Mouse (Mus musculus): ENCODE measurements around the gene 1700037C18Rik. TPM values are rescaled to one million over a fixed set of nuclear protein-coding genes. Genes with fewer than 3 reads are reported as not detected.
A peak's percentile ranks its signal among the peaks of the same experiment; 100 is the strongest.
"Not testable (repeated sequence)": the region's sequence is repeated elsewhere in the genome, so short reads cannot be mapped to it uniquely, and the experiment has no call there.

Gene 1700037C18Rik
- polyA plus RNA-seq, 1 experiment from 2014 or later, result 10.0 TPM

- DNase-seq (ENCODE audit: low spot score), result peak; percentile 94
Measured at GRCm38 (mm10) chr16:3872216-3873047, 36.1 kb downstream of the 1700037C18Rik start, which contains the start of gene Naa60. Gene Naa60, plus strand, starts transcription at chr16:3872375.

- no peak for DNase-seq (ENCODE audit: low spot score)
Measured at GRCm38 (mm10) chr16:3871815-3872214, 36.7 kb downstream of the 1700037C18Rik start.

- DNase-seq (ENCODE audit: low spot score), result no peak
Measured at GRCm38 (mm10) chr16:3859254-3859653, 49.2 kb downstream of the 1700037C18Rik start.

GRCm38 (mm10) chr16:3855776-3856175 is 52.7 kb downstream of the 1700037C18Rik start:
- DNase-seq (ENCODE audit: low spot score), result no peak

- DNase-seq (ENCODE audit: low spot score), result no peak
Measured at GRCm38 (mm10) chr16:3854437-3855182, 53.9 kb downstream of the 1700037C18Rik start.

- DNase-seq (ENCODE audit: low spot score), result no peak
Measured at GRCm38 (mm10) chr16:3852586-3852985, 55.9 kb downstream of the 1700037C18Rik start.

GRCm38 (mm10) chr16:3851301-3851700 is 57.2 kb downstream of the 1700037C18Rik start:
- not testable (repeated sequence) for DNase-seq (ENCODE audit: low spot score)

- DNase-seq (ENCODE audit: low spot score), result no peak
Measured at GRCm38 (mm10) chr16:3848416-3848815, 60.1 kb downstream of the 1700037C18Rik start.

- peak; percentile 11 for DNase-seq (ENCODE audit: low spot score)
Measured at GRCm38 (mm10) chr16:3847871-3848270, 60.6 kb downstream of the 1700037C18Rik start.

- peak; percentile 94 for DNase-seq (ENCODE audit: low spot score)
Measured at GRCm38 (mm10) chr16:3846711-3847518, 61.6 kb downstream of the 1700037C18Rik start, which contains the start of gene Zfp174. Gene Zfp174, plus strand, starts transcription at chr16:3847268.

Small RNA genes within 50 kb of the gene (microRNA-seq; reads per million reads assigned to microRNA genes)
- gene Gm23493 (ENCODE audit: borderline number of aligned reads), result not detected

Other genes starting within 250 kb of the 1700037C18Rik start
- gene Mefv, start 190.6 kb downstream of the 1700037C18Rik start, polyA plus RNA-seq (2015; fragmentation: Nextera tagmentation; extraction: Ambion mirVana), result 0.17 and 0.22 TPM in 2 replicates
- gene Zfp263, start 164.6 kb downstream of the 1700037C18Rik start, polyA plus RNA-seq (2015; fragmentation: Nextera tagmentation; extraction: Ambion mirVana), result 40.9 and 52.0 TPM in 2 replicates
- not detected in 2 replicates for gene Olfr15, start 77.8 kb downstream of the 1700037C18Rik start, polyA plus RNA-seq (2015; fragmentation: Nextera tagmentation; extraction: Ambion mirVana)
- 0.45 and 0.47 TPM in 2 replicates for gene Zfp174, start 61.4 kb downstream of the 1700037C18Rik start, polyA plus RNA-seq (2015; fragmentation: Nextera tagmentation; extraction: Ambion mirVana)
- gene Naa60, start 36.3 kb downstream of the 1700037C18Rik start, polyA plus RNA-seq (2015; fragmentation: Nextera tagmentation; extraction: Ambion mirVana), result 45.9 and 48.6 TPM in 2 replicates
- 5.7 and 7.1 TPM in 2 replicates for gene Zfp597, start 24.1 kb downstream of the 1700037C18Rik start, polyA plus RNA-seq (2015; fragmentation: Nextera tagmentation; extraction: Ambion mirVana)
- 1.7 and 3.1 TPM in 2 replicates for gene Gm20695, start 24.0 kb downstream of the 1700037C18Rik start, polyA plus RNA-seq (2015; fragmentation: Nextera tagmentation; extraction: Ambion mirVana)
- gene Cluap1, start 112 bp upstream of the 1700037C18Rik start, polyA plus RNA-seq (2015; fragmentation: Nextera tagmentation; extraction: Ambion mirVana), result 28.9 and 36.6 TPM in 2 replicates
- gene Nlrc3, start 67.9 kb upstream of the 1700037C18Rik start, polyA plus RNA-seq (2015; fragmentation: Nextera tagmentation; extraction: Ambion mirVana), result 12.8 and 18.2 TPM in 2 replicates
- 11.1 and 11.7 TPM in 2 replicates for gene Slx4, start 95.1 kb upstream of the 1700037C18Rik start, polyA plus RNA-seq (2015; fragmentation: Nextera tagmentation; extraction: Ambion mirVana)
- gene Dnase1, start 128.3 kb upstream of the 1700037C18Rik start, polyA plus RNA-seq (2015; fragmentation: Nextera tagmentation; extraction: Ambion mirVana), result 1.4 and 1.7 TPM in 2 replicates
- 82.8 and 94.5 TPM in 2 replicates for gene Trap1, start 169.1 kb upstream of the 1700037C18Rik start, polyA plus RNA-seq (2015; fragmentation: Nextera tagmentation; extraction: Ambion mirVana)